Mouse (Mus musculus): ENCODE results near the gene Yipf4. TPM values are rescaled to one million over a fixed set of nuclear protein-coding genes. Genes with fewer than 3 reads are reported as not detected.
"Not testable (repeated sequence)": the region's sequence is repeated elsewhere in the genome, so short reads cannot be mapped to it uniquely, and the experiment has no call there.

The Yipf4 gene
- polyA plus RNA-seq, 1 experiment: 12.0 TPM

DNA sequence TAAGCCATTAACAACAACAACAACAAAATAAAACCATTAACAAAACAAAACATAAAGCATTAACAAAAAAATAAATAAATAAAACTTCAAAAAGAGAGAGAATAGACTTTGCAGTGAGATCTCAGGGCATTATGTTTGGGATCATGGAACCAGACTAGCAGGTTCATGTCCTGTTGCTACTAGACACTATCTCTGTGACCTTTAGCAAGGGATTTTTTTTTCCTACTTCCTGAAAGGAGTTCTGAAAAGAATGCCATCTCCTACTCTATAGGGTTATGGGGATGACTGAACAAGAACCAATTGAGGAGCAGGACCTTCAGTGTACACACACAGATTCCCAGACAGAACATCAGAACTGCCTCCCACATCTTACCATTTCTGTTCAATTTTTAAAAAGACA, 25.8 kb upstream of the Yipf4 start:
- Histone ChIP-seq H3K4me3 (replicated peaks) (no peak overlapping the region), H3K9me3 (no peaks in the 10 kb centered on the region), H3K4me1 (peaks cover 2% of the 10 kb centered on the region; the same call in 1 of the 2 replicates), H3K36me3 (replicated peaks; ENCODE audit: low read length) (no peaks in the 10 kb centered on the region), H3K27me3 (replicated peaks) (peaks cover 3% of the 10 kb centered on the region)
- TF ChIP-seq FLI1 (IDR thresholded peaks at IDR 0.05; ENCODE audit: low read length) (no peak), GATA1 (IDR thresholded peaks at IDR 0.05; ENCODE audit: borderline replicate concordance, low read length) (no peak)

- not testable (repeated sequence) for H3K36me3 ChIP-seq (replicated peaks; ENCODE audit: low read length); H3K4me3 ChIP-seq (replicated peaks); H3K27me3 ChIP-seq (replicated peaks); H3K4me1 ChIP-seq; H3K9me3 ChIP-seq
Observed at GRCm38 (mm10) chr17:74467981-74468380, 21.3 kb upstream of the Yipf4 start.

- not testable (repeated sequence) for H3K27me3 ChIP-seq (replicated peaks); H3K9me3 ChIP-seq; H3K36me3 ChIP-seq (replicated peaks; ENCODE audit: low read length); H3K4me3 ChIP-seq (replicated peaks); H3K4me1 ChIP-seq
Observed at GRCm38 (mm10) chr17:74470133-74470532, 19.2 kb upstream of the Yipf4 start.

GRCm38 (mm10) chr17:74480361-74481069, 8.8 kb upstream of the Yipf4 start:
- Histone ChIP-seq H3K4me1 (no peaks in the 10 kb centered on the region), H3K4me3 (replicated peaks) (no peak overlapping the region), H3K9me3 (no peaks in the 10 kb centered on the region), H3K36me3 (replicated peaks; ENCODE audit: low read length) (no peaks in the 10 kb centered on the region), H3K27me3 (replicated peaks) (peaks cover 5% of the 10 kb centered on the region)
- no peak for TF ChIP-seq FLI1 (IDR thresholded peaks at IDR 0.05; ENCODE audit: low read length)
- TF ChIP-seq GATA1 (IDR thresholded peaks at IDR 0.05; ENCODE audit: borderline replicate concordance, low read length): no peak

DNA sequence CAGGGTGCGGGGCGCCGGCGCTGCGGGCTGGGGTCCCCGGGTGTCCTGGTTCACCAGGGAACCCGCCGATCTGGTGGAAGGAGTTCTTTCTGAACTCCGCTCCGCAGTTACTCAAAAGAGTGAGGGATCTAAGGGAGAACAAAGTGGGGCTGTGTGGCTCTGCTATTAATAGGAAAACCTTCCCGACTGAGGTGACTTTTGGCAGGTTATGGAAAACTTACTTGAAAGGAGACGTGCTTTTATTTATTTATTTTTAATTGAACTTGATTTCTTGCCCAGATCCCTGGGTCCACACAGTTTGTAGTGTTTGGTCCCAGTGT, 568 bp downstream of the Yipf4 start:
- peaks cover 27% of the 10 kb centered on the region for H3K36me3 ChIP-seq (replicated peaks; ENCODE audit: low read length)
- H3K9me3 ChIP-seq: no peaks in the 10 kb centered on the region
- TF ChIP-seq FLI1 (IDR thresholded peaks at IDR 0.05; ENCODE audit: low read length) (no peak), GATA1 (IDR thresholded peaks at IDR 0.05; ENCODE audit: borderline replicate concordance, low read length) (no peak)
- peak overlapping the region; percentile 95 for H3K4me3 ChIP-seq (replicated peaks)
- peaks cover 13% of the 10 kb centered on the region for H3K4me1 ChIP-seq
- H3K27me3 ChIP-seq (replicated peaks): peaks cover 3% of the 10 kb centered on the region

DNA sequence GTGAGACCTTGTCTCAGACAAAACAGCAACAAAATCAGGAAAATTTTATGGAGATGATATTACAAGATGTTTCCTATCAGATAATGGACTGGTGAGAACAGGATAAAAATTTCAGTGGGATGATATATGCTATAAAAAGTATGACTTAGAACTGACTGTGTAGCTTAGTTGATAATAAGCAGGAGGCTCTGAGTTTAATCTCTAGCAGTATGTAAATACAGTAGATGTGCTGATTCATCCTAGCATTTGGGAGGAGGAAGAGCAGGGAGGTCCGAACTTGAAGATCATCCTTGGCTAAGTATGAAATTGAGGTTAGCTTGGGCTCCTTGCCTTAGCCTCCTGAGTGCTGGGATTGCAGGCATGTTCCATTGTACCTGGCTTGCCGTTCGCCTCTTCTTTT, 2.3 kb downstream of the Yipf4 start:
- peaks cover 41% of the 10 kb centered on the region for H3K36me3 ChIP-seq (replicated peaks; ENCODE audit: low read length)
- no peaks in the 10 kb centered on the region for H3K27me3 ChIP-seq (replicated peaks)
- TF ChIP-seq GATA1 (IDR thresholded peaks at IDR 0.05; ENCODE audit: borderline replicate concordance, low read length) (no peak), FLI1 (IDR thresholded peaks at IDR 0.05; ENCODE audit: low read length) (no peak)
- H3K9me3 ChIP-seq: no peaks in the 10 kb centered on the region
- H3K4me3 ChIP-seq (replicated peaks): peak overlapping the region; percentile 33
- peaks cover 13% of the 10 kb centered on the region for H3K4me1 ChIP-seq

GRCm38 (mm10) chr17:74500204-74500603, 10.9 kb downstream of the Yipf4 start:
- TF ChIP-seq FLI1 (IDR thresholded peaks at IDR 0.05; ENCODE audit: low read length) (no peak), GATA1 (IDR thresholded peaks at IDR 0.05; ENCODE audit: borderline replicate concordance, low read length) (no peak)
- Histone ChIP-seq H3K4me1 (no peaks in the 10 kb centered on the region), H3K27me3 (replicated peaks) (no peaks in the 10 kb centered on the region), H3K4me3 (replicated peaks) (no peak overlapping the region), H3K36me3 (replicated peaks; ENCODE audit: low read length) (peaks cover 51% of the 10 kb centered on the region), H3K9me3 (no peaks in the 10 kb centered on the region)

- no peak for TF ChIP-seq GATA1 (IDR thresholded peaks at IDR 0.05; ENCODE audit: borderline replicate concordance, low read length)
- no peak for TF ChIP-seq FLI1 (IDR thresholded peaks at IDR 0.05; ENCODE audit: low read length)
- Histone ChIP-seq H3K27me3 (replicated peaks) (no peaks in the 10 kb centered on the region), H3K4me1 (no peaks in the 10 kb centered on the region), H3K4me3 (replicated peaks) (no peak overlapping the region), H3K36me3 (replicated peaks; ENCODE audit: low read length) (peaks cover 44% of the 10 kb centered on the region), H3K9me3 (no peaks in the 10 kb centered on the region)
Observed at GRCm38 (mm10) chr17:74501085-74501484, 11.8 kb downstream of the Yipf4 start.

DNA sequence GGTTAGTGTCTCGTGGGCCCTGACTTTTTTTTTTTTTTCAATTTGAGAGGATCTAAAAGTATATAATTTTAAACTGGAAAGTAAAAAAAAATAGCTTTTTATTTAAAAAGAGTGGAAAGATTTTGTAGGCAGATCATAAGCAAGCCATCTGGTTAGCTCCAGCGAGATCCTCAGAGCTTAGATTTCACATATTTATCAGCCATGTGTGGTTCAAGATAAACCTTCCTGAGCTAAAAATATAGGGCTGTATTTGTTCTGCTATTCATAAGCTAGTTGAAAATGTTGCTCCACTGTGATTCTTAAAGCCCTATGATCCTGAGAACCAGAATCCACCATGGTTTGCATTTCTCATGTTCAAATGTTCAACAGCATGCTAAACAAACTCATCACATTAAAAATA, 18.6 kb downstream of the Yipf4 start:
- H3K4me1 ChIP-seq: peaks cover 8% of the 10 kb centered on the region
- no peaks in the 10 kb centered on the region for H3K36me3 ChIP-seq (replicated peaks; ENCODE audit: low read length)
- H3K27me3 ChIP-seq (replicated peaks): no peaks in the 10 kb centered on the region
- no peak overlapping the region for H3K4me3 ChIP-seq (replicated peaks)
- TF ChIP-seq GATA1 (IDR thresholded peaks at IDR 0.05; ENCODE audit: borderline replicate concordance, low read length) (no peak), FLI1 (IDR thresholded peaks at IDR 0.05; ENCODE audit: low read length) (no peak)
- H3K9me3 ChIP-seq: peaks cover 6% of the 10 kb centered on the region

DNA sequence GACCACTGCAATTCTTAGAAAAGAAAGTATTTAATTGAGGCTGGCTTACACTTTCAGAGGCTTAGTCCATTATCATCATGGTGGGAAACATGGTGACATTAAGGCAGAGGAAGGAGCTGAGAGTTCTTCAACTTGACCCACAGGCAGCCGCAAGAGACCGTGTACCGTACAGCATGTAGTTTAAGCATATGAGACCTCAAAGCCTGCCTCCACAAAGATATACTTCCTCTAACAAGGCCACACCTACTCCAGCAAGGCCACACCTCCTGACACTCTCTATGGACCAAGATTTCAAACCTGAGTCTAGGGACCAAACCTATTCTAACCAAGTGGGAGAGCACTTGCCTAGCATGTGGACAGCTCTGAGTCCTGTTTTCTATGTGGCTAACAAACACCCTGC, 19.3 kb downstream of the Yipf4 start:
- H3K4me1 ChIP-seq: peaks cover 8% of the 10 kb centered on the region
- H3K27me3 ChIP-seq (replicated peaks): no peaks in the 10 kb centered on the region
- TF ChIP-seq GATA1 (IDR thresholded peaks at IDR 0.05; ENCODE audit: borderline replicate concordance, low read length) (no peak), FLI1 (IDR thresholded peaks at IDR 0.05; ENCODE audit: low read length) (no peak)
- peaks cover 6% of the 10 kb centered on the region for H3K9me3 ChIP-seq
- H3K4me3 ChIP-seq (replicated peaks): no peak overlapping the region
- H3K36me3 ChIP-seq (replicated peaks; ENCODE audit: low read length): no peaks in the 10 kb centered on the region

DNA sequence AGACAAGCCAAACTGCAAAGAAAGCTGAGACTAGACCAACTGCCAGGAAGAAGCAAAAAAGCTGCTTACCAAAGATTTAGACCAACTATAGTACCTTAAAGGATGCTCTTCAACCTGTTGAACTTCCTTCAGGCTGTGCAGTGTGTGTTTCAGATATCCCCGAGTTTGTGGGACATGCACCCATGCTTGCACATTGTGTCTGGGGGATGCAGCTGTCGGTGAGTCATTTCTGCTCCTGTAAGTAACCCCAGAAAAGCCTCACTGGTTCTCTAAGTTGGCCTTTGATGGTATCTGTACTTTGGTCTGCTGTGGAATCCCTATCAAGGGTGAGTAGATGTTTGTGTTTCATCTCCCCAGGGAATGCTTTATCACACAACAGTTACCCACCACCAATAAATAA, 23.0 kb downstream of the Yipf4 start:
- TF ChIP-seq FLI1 (IDR thresholded peaks at IDR 0.05; ENCODE audit: low read length): no peak
- no peak for TF ChIP-seq GATA1 (IDR thresholded peaks at IDR 0.05; ENCODE audit: borderline replicate concordance, low read length)
- no peaks in the 10 kb centered on the region for H3K27me3 ChIP-seq (replicated peaks)
- peaks cover 13% of the 10 kb centered on the region for H3K9me3 ChIP-seq
- H3K36me3 ChIP-seq (replicated peaks; ENCODE audit: low read length): no peaks in the 10 kb centered on the region
- H3K4me3 ChIP-seq (replicated peaks): no peak overlapping the region
- peaks cover 8% of the 10 kb centered on the region for H3K4me1 ChIP-seq

Measured in megakaryocyte, embryonic 14.5 days (primary cell).